Mouse (Mus musculus) T-helper 1 cell (primary cell): ENCODE data around the gene Brd3.
"Not testable (repeated sequence)": the region's sequence is repeated elsewhere in the genome, so short reads cannot be mapped to it uniquely, and the experiment has no call there.

Experiments used
- in situ Hi-C: fragments of 300-600 bp; cut with MboI, MseI; formaldehyde crosslinking; loops from one replicate; pipeline ENCODE4 v1.15.1; 2025; ENCODE audit warnings: high pct_unique_total_duplicates

The Brd3 gene

DNA sequence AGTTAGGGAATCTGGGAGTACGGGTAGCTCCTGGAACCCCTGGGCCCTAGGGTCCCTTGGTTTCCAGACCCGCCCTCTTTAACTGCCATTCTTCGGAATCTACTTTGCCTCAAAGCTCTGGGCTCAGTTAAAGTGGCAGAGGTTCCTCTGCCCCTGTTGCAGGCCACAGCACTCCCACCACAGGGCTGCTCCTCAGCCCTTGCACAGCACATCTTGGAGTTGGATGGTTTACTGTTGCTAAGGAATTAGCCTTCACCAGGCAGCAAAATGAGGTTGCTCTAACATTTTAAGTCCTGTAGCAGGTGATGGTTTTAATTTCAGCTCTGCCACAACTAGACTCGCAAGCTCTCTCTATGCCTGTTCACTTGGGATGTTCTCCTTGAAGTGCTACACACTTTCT is at the start of gene Brd3:
TSS of gene Brd3 (minus strand) at position 101 of the 400 bp plus-strand sequence.
- in situ Hi-C loops = no loop called here

DNA sequence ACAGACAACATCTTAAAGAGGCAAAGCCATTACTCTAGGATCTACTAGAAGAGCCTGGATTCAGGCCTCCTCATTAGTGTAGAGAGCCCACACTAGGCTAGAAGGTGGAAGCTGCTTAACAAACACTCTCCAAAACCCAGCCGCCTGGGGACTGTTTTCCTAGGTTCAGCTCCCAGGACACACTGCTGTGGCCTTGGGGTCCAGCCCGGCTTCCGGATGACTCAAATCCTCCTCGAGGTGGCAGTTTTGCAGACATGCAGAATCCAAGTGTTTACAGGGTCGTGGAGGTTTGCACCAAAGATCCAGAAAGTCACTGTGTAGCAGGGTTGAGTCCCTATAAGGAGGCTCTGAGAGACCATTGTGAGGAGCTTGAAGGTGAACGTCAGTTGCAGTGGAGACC is 49.5 kb upstream of the Brd3 start:
- in situ Hi-C loops = no loop called here

DNA sequence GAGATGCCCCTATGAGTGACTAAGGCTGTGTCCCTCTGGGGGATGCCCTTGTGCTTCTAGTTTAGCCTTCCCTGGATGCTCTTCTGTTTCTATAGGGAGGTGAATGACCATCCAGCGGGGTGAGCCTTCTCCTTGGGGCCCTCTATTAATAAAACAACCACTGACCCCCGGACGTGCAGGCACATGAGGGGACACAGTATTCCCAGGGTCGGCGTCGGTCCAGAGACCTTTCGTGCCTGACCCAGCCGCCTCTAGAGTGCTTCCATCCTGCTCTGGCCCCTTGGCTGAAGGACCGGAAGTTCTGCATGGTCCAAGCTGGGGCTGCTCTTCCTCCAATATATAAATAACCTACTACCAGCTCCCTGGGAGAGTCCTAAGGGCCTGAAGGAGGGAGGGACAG is 46.8 kb upstream of the Brd3 start:
- in situ Hi-C loops = loop anchor here (5.0 kb wide), 1 partner anchor 213 kb away; no protein-coding TSS in a partner anchor

DNA sequence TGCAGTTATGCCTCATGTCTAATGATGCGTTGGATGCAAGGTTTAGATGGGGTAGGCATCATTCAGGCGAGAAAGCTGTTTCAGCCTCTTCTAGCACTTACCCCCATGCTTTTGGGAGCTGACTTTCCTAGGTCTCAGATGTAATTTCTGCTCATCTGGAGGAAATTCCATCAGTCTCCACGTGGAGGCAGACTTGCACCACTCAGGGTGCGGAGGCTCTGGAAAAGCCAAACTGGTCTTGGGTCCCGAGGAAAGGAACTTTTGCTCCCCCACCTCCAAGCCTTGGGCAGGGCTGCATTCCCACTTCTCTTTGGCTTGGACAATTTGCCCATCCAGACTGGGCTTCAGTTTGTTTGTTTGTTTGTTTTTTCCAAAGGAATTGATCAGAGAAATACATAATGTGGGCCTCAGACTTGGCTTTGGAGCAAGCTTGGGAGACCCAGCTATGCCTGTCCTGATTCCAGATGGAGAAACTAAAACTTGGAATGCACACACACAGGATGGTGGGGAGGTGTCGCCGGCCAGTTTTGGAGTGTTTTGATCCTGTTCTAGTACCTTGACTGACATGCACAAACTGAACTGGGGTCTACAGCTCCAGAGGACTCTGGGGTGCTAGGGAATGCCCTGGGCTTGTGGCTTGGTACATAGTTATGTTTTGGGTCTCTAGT is 45.3 kb upstream of the Brd3 start:
- in situ Hi-C loops = loop anchor here (5.0 kb wide), 1 partner anchor 215 kb away; no protein-coding TSS in a partner anchor

DNA sequence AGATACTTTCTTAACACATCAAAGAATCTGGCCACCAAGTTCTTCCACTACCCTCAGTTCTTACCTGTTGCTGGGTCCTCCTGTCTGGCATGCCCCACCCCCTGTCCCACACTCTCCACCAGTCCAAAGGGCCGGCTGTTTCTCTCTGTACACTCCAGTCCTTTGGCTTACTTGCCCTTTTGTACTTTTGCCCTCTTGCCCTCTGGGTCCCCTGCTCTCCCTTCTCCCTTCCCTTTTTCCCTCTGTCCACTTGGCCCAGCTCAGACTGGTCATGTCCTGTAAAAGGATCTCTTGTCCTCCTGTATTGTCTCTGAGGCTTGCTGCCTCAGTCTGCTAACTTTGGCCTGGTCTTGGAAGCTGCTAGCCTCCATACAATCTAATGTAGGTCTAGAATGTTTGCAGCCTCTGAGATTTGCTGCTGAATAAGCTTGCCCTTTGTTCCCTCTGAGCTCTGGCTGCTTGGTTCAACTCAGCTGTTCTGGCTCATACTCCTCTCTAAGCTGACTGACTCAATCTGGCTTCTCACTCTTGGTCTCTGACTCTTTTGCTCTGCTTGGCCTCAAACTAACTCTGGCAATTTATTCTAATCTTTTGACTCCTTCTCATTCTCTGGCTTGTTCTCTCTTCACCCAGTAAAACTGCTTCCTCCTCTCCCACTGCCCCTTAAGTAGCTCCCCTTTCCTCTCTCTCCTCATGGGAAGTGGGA is 41.4 kb upstream of the Brd3 start:
- in situ Hi-C loops = no loop called here

DNA sequence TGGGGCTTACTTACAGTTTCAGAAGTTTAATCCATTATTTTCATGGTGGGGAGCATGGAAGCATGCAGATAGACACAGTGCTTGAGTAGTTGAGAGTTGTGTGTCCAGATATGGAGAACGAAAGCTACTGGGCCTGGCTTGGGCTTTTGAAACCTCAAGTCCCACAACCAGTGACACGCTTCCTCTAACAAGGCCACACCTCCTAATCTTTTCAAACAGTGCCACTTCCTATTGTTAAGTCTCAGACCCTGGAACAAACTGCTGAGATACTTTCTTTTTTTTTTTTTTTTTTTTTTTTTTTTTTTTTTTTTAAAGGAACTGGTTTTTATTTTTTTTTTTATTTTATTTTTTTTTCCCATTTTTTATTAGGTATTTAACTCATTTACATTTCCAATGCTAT is 40.5 kb upstream of the Brd3 start:
- in situ Hi-C loops = no loop called here

DNA sequence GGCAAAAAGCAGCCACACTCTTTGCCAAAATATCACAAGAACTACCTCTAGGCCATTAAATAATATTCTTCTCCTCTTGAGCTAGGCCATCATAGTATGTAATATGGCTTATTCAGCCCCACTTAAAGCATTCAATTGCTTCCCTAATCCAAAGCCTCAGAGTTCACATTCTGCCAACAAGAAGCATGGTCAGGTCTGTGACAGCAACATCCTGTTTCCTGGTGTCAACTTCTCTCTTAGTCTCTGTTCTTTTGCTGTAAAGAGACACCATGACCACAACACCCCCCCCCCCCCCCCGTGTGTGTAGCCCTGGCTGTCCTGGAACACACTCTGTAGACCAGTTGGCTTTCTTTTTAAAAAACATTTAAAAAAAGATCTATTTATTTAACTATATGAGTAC is 39.9 kb upstream of the Brd3 start:
- in situ Hi-C loops = no loop called here

DNA sequence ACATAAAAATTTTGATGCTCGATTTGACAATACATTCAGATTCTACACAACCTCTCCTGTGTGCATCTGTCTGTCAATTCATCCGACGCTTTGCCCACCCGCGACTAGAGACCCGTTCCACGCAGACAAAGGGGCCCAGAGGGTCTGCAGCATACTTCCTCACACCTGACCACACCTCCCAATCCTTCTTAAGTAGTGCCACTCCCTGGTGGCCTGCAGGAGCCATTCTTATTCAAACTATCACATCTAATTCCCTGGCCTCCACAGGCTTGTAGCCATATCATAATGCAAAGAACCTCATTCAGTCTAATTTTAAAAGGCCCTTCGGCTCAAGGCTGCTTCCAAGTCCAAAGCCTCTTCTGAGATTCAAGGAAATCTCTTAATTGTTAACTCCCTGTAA is 38.6 kb upstream of the Brd3 start:
- in situ Hi-C loops = not testable (repeated sequence)

DNA sequence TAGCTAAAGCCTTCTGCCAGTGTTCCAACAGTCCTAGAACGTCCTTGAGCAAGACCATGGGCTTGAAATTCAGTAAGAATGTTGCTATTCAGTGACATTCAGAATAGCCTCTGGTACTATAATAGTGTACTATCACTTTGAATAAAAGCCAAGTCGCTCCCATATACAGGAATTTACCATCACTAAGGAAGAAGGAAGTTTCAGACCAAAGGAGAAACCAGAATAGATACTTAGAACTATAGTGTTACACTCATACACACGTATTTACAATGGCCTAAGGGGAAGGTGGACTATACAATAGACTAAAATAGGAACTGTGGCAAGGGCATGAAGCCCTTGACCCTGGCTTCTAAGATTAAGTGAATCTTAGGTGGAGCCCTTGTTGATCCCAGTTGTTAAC is 38.1 kb upstream of the Brd3 start:
- in situ Hi-C loops = not testable (repeated sequence)

DNA sequence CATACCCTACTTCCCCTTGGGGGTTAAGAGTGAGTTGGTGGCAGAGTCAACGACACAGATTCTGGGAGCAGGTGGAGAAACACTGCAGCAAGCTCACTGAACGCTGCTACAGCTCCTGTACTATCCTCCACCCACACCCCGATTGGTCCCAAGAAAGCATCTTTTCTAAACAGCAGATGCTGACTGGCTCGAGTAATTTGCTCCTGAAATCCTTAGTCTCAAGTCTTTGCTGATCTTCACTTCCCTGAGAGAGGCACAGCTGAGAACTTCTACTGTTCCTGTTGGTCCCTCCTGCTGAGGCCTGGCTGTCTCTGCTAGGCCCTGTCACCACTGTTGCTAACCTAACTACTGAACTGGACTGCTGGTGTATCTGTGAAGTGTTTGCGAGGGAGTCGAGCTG is 37.2 kb upstream of the Brd3 start:
- in situ Hi-C loops = no loop called here

DNA sequence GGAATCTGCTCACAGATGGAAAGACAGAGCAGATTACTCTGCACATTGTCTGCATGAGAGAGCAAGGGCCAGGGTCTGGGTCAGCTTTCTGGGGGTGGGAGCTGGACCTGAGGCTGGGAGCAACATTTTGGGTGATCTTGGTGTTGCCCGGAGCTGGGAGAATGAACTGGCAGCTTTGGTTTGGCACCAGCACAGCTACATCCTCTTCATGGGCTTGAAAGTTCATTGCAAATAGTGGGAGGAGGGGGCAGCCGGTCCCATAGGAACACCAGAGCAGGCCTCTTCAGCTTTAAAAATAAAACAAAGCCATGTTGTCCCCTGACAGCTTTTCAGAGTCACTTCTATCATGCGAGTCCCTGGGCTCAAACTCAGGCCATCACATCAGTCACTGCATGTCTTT is 33.8 kb upstream of the Brd3 start:
- in situ Hi-C loops = no loop called here

DNA sequence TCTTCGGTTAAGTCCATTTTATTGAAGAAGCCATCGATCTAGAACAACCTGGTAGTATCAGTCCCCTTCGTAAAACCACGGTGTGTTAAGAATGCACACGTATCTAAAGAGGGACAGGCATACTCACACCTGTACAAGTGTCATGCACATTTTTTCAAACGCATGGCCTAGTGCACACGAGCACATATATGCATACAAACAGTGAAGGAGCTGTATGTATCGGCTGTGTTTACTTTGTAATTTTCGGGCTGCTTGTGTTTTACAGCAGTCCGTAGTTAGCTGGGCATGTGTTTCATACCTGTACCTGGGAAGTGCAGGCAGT is 33.0 kb upstream of the Brd3 start:
- in situ Hi-C loops = no loop called here

DNA sequence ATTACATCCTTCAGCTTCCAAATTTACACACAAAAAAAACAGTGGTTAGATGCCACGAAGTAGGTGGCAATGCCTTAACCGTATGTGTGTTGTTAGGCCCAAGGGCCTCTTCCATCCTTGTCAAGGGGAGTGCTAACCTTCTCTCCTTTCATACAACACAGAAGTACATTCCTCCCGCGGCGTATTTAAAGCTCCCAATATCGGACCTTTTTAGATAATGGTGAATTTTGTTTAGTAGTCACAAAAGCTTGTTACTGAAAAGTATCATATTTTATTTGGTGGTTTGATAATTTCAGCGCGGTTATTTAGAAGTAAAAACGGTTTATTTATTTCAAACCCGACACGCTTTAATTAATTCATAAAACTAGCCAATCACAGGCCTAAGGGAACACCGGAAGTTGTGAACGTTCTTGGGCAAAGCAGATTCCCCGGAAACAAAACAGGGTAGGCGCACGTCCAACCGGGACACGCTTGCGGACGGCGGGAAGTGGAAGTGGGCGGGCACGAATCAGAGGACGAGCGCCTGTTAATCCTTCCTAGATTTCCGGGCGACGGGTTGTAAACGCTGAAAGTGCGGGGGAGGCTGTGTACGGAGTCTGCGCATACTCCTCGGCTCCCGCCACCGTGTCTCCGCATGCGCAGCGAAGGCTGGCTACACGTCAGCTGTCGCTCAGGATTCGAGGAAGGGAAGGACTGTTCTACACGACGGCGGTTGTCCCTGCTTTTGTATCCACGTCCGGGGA is 32.5 kb upstream of the Brd3 start:
- in situ Hi-C loops = no loop called here

DNA sequence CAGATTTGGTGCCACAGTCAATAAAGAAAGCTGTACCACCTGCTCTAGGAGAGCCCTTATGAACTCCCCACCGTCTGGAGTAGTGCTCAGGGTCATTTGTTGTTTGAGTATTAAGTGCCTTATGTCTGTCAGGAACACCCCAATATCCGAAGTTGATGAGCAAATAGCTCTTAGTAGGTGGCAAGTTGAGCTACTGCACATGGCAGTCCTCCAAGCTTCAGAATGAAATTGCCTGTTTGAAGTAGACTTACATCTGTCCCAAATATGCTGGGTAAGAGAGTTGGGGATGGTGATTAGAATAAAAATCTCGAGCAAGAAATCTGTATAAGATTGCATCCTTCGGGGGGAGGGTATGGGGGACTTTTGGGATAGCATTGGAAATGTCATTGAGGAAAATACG is 31.9 kb upstream of the Brd3 start:
- in situ Hi-C loops = no loop called here

DNA sequence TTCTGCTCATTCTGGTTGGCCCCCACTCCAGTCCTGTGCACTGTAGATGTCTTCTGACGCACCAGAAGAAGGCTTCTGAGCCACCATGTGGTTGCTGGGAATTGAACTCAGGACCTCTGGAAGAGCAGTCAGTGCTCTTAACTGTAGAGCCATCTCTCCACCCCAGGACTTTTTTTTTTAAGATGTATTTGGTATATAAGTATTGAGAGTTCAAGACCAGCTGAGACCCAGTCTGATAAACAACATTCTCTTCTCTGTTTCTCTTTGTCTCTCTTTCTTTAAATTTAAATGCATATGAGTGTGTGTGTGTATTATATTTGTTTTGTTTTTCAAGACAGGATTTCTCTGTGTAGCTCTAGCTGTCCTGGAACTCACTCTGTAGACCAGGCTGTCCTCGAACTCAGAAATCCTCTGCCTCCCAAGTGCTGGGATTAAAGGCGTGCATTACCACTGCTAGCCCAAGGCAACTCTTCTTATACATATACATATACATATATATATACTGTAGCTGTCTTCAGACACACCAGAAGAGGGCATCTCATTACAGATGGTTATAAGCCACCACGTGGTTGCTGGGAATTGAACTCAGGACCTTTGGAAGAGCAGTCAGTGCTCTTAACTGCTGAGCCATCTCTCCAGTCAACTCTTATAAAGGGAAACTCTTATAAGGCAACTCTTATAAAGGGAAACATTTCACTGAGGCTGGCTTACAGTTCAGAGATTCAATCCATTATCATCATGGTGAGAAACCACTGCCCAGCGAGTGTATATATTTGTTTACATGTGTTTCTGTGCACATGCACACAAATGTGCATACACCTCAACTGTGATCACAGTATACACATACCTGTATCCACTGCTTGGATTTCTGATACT is 31.2 kb upstream of the Brd3 start:
- in situ Hi-C loops = not testable (repeated sequence)

DNA sequence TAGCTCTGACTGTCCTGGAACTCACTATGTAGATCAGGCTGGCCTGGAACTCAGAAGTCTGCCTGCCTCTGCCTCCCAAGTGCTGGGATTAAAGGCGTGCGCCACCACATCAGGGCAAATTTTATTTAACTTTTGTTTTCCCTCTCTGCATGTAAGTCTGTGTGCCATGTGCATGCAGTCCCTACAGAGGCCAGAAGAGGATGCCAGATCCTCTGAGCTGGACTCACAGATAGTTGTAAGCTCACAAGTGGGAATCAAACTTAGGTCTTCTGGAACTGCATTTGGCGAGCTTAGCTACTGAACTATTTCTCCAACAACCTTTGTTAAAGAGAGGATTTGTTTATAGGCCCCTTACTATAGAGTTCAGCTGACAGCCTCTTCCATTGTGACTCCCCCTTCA is 10.8 kb upstream of the Brd3 start:
- in situ Hi-C loops = no loop called here

DNA sequence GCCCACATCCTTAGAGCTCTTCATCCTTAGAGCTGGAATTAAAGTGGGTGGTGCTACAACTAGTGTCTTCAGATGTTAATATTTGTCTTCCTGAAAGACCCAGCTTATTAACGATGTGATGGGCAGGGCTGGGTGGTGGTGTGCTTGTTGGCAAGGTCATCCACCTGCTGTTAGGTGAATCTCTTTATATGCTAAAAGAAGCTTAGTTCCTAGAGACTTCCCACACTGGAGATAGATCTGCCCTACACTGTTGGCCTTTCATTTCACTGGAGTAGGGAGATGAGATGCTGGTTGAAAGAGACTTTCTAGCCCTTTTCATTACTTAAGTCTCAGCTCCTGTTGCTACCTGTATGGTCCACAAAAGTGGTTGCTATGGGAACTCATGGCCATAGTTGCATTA is 8.8 kb upstream of the Brd3 start:
- in situ Hi-C loops = no loop called here

DNA sequence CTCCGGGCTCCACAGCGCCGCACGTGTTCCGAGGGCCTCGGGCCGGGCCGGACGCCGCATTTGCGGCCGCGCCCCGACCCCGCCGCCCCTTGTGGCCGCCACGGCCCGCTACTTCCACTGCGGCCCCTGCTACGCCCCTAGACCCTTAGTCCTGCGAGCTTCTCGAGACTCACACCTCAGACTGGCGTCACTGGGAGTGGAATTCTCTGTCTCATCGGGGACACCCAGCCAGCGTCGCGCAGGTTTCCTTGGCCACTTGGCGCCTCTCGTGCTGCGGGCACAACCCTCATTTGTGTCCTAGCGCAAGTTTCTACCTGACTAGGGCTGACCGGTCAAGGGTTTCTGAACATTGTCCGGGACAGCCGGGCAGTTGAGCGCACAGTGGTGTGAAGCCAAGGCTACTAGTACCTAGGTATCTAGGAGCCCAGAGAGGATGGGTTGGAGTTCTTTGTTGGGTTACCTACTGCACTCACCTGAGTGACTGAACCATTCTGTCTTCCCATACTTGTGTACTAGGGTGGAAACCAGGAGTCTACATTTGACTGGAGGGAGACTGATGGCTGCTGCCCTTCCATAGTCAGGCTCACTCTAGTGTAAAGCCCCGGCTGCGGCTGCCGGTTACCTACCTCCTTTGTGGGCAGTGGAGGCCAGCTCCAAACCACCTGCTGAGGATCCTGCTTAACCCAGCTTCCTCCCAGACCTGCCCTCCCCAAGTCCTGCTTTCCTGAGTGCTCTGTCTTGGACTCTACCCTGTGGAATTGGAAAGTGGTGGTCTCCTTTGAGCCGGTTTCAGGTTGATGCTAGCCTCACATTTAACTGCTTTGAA is 8.1 kb upstream of the Brd3 start:
- in situ Hi-C loops = no loop called here

DNA sequence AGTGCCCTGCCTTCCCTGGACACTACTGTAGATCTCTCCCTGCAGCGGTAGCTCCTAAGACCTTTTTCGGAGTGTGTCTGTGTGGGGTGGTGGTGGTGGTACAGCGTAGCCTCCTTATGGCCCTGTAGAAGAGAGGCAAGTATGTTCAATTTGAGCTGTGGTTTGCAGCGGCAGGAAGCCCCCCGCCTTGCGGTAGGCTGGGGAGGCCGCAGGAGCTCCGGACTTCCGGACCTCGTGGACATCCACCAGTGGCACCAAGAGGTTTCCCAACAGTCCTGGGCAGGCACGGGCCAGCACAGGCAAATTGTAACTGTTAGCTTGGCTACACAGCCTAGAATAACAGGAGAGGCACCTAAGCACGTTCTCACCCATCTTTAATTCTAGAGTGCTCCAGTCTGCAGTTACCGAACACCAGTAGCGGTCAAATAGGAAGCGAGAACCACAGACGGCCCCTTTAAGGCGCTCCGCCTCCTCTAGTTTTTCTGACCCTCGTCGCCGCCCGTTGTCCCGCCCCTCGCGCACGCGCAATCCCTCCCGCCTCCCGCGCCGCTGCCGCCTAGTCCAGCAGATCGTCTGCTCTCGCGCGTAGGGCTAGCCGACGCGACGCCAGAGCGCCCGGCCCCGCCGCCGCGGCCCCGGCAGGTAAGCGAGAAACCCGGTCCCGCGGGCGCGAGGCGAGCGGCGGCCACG is 7.3 kb upstream of the Brd3 start, which contains the start of gene Wdr5:
TSS of gene Wdr5 (plus strand) at position 519 of the 690 bp plus-strand sequence.
- in situ Hi-C loops = no loop called here

DNA sequence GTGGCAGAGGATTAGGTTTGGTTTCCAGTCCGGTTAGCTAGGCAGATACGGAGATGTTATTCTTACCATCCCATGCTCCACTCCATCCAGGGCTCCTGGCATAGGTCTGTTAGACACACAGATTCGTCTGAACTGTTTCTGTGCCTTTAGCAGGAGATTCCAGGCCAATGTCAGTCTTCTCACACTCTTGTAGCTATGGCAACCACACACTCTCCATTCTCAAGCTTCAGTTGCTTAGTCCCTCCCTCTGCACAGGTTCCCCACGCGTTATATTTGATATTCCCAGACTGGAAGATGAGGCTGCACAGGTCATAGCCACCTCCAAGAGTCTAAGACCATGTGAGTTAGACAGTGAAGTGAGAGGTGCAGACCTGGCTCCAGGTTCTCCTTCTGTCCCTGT is 6.4 kb upstream of the Brd3 start:
- in situ Hi-C loops = no loop called here
